Mouse (Mus musculus): ENCODE data around the gene Dop1b. TPM values are rescaled to one million over a fixed set of nuclear protein-coding genes. Genes with fewer than 3 reads are reported as not detected.
A peak's percentile ranks its signal among the peaks of the same experiment; 100 is the strongest.

Gene Dop1b
- polyA plus RNA-seq, 1 experiment from 2014 or later = 21.6 TPM

DNA sequence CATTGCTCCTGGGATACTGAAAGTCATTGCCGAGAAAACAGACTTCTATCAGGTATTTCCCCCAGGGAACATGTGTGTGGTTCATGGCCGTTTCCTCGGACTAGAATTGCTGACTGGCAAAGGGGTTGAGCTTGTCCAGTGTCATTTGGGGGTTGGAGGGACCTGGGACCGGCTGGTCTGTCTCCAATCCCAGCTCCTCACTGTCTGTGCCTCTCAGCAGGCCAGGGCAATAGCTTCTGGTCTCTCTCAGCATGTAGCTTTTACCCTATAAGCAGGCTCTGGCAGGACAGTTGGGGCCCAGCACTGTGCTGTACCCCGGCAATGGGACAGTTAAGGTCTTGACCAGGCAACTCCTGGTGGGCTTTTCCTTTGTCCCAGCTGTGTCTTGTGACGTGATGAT, 51.7 kb downstream of the Dop1b start:
- Histone ChIP-seq H3K27ac (ENCODE audit: low read length) (no peak overlapping the region), H3K9ac (ENCODE audit: low read depth, low read length) (no peak overlapping the region), H3K4me1 (ENCODE audit: control insufficient read depth, low read depth, low read length) (peaks cover 7% of the 10 kb centered on the region), H3K4me3 (ENCODE audit: low read depth, low read length) (no peak overlapping the region), H3K9me3 (replicated peaks; ENCODE audit: control insufficient read depth, low read length) (no peaks in the 10 kb centered on the region), H3K4me2 (ENCODE audit: low read depth, low read length) (no peak overlapping the region), H3K36me3 (ENCODE audit: control insufficient read depth, insufficient read depth) (peaks cover 13% of the 10 kb centered on the region), H3K27me3 (ENCODE audit: control insufficient read depth, insufficient read depth, low read depth, low read length) (no peaks in the 10 kb centered on the region)
- 77% methylated on average over 6 of the region's 6 CpGs for WGBS (ENCODE audit: insufficient replicate concordance)
- ATAC-seq (ENCODE audit: low read depth) = no peak

GRCm38 (mm10) chr16:93764597-93764996, 52.9 kb downstream of the Dop1b start:
- no peak for ATAC-seq (ENCODE audit: low read depth)
- no peak overlapping the region for H3K9ac ChIP-seq (ENCODE audit: low read depth, low read length)

GRCm38 (mm10) chr16:93766956-93767355, 55.3 kb downstream of the Dop1b start:
- Histone ChIP-seq H3K4me1 (ENCODE audit: control insufficient read depth, low read depth, low read length) (peaks cover 7% of the 10 kb centered on the region), H3K4me3 (ENCODE audit: low read depth, low read length) (no peak overlapping the region), H3K27me3 (ENCODE audit: control insufficient read depth, insufficient read depth, low read depth, low read length) (no peaks in the 10 kb centered on the region), H3K4me2 (ENCODE audit: low read depth, low read length) (no peak overlapping the region), H3K27ac (ENCODE audit: low read length) (no peak overlapping the region), H3K9ac (ENCODE audit: low read depth, low read length) (no peak overlapping the region), H3K36me3 (ENCODE audit: control insufficient read depth, insufficient read depth) (peaks cover 20% of the 10 kb centered on the region), H3K9me3 (replicated peaks; ENCODE audit: control insufficient read depth, low read length) (no peaks in the 10 kb centered on the region)
- 42% methylated on average over 4 of the region's 4 CpGs for WGBS (ENCODE audit: insufficient replicate concordance)
- ATAC-seq (ENCODE audit: low read depth) = peak; percentile 42; the same call in 1 of the 2 replicates

More at GRCm38 (mm10) chr16:93764597-93764996, 52.9 kb downstream of the Dop1b start:
- Histone ChIP-seq H3K4me2 (ENCODE audit: low read depth, low read length) (no peak overlapping the region), H3K27me3 (ENCODE audit: control insufficient read depth, insufficient read depth, low read depth, low read length) (no peaks in the 10 kb centered on the region), H3K27ac (ENCODE audit: low read length) (no peak overlapping the region), H3K4me3 (ENCODE audit: low read depth, low read length) (no peak overlapping the region), H3K9me3 (replicated peaks; ENCODE audit: control insufficient read depth, low read length) (no peaks in the 10 kb centered on the region), H3K36me3 (ENCODE audit: control insufficient read depth, insufficient read depth) (peaks cover 13% of the 10 kb centered on the region), H3K4me1 (ENCODE audit: control insufficient read depth, low read depth, low read length) (peaks cover 7% of the 10 kb centered on the region)
- 63% methylated on average over 4 of the region's 4 CpGs for WGBS (ENCODE audit: insufficient replicate concordance)

DNA sequence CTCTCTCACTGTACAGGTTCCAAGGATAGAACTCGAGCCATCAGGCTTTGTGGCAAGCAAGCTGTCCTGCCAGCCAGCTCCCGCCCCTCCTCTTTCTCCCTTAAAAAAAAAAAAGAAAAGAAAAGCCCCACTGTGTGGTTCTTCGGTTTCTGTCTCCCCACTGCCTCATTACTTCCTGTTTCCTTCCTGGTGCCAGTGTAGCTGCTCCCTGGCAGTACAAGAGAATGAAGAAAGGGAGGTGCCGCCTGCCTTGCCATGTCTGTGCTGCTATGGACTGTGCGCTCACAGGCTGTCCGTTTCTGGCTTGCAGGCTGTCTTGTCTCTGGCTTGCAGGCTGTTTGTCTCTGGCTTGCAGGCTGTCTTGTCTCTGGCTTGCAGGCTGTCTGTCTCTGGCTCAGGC, 55.8 kb downstream of the Dop1b start:
- no peak overlapping the region for H3K27ac ChIP-seq (ENCODE audit: low read length)
- H3K4me1 ChIP-seq (ENCODE audit: control insufficient read depth, low read depth, low read length) = peaks cover 7% of the 10 kb centered on the region
- H3K4me2 ChIP-seq (ENCODE audit: low read depth, low read length) = no peak overlapping the region
- H3K9ac ChIP-seq (ENCODE audit: low read depth, low read length) = no peak overlapping the region
- no peak for ATAC-seq (ENCODE audit: low read depth)
- no peaks in the 10 kb centered on the region for H3K9me3 ChIP-seq (replicated peaks; ENCODE audit: control insufficient read depth, low read length)
- 22% methylated on average over 6 of the region's 6 CpGs for WGBS (ENCODE audit: insufficient replicate concordance)
- no peaks in the 10 kb centered on the region for H3K27me3 ChIP-seq (ENCODE audit: control insufficient read depth, insufficient read depth, low read depth, low read length)
- no peak overlapping the region for H3K4me3 ChIP-seq (ENCODE audit: low read depth, low read length)
- H3K36me3 ChIP-seq (ENCODE audit: control insufficient read depth, insufficient read depth) = peaks cover 16% of the 10 kb centered on the region

DNA sequence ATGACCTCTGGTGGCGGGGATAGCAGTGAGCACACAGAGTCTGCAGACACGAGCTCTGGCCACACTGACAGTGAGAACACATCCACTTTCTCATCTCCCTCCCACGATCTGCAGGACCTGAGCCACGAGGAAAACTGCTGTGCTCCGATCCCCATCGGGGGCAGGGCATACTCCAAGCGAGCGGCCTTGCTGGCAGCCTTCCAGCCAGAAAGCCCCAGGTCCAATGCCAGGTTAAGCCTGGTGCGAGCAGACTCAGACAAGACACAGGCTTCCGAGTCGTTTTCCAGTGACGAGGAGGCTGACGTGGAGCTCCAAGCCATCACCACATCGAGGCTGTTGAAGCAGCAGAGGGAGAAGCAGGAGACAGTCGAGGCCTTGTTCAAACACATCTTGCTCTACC, 57.9 kb downstream of the Dop1b start:
- H3K27me3 ChIP-seq (ENCODE audit: control insufficient read depth, insufficient read depth, low read depth, low read length) = no peaks in the 10 kb centered on the region
- H3K36me3 ChIP-seq (ENCODE audit: control insufficient read depth, insufficient read depth) = peaks cover 13% of the 10 kb centered on the region
- no peak overlapping the region for H3K4me2 ChIP-seq (ENCODE audit: low read depth, low read length)
- H3K4me1 ChIP-seq (ENCODE audit: control insufficient read depth, low read depth, low read length) = peaks cover 14% of the 10 kb centered on the region
- H3K9ac ChIP-seq (ENCODE audit: low read depth, low read length) = no peak overlapping the region
- no peak overlapping the region for H3K27ac ChIP-seq (ENCODE audit: low read length)
- no peak for ATAC-seq (ENCODE audit: low read depth)
- H3K4me3 ChIP-seq (ENCODE audit: low read depth, low read length) = no peak overlapping the region
- WGBS (ENCODE audit: insufficient replicate concordance) = 77% methylated on average over 15 of the region's 15 CpGs
- no peaks in the 10 kb centered on the region for H3K9me3 ChIP-seq (replicated peaks; ENCODE audit: control insufficient read depth, low read length)

DNA sequence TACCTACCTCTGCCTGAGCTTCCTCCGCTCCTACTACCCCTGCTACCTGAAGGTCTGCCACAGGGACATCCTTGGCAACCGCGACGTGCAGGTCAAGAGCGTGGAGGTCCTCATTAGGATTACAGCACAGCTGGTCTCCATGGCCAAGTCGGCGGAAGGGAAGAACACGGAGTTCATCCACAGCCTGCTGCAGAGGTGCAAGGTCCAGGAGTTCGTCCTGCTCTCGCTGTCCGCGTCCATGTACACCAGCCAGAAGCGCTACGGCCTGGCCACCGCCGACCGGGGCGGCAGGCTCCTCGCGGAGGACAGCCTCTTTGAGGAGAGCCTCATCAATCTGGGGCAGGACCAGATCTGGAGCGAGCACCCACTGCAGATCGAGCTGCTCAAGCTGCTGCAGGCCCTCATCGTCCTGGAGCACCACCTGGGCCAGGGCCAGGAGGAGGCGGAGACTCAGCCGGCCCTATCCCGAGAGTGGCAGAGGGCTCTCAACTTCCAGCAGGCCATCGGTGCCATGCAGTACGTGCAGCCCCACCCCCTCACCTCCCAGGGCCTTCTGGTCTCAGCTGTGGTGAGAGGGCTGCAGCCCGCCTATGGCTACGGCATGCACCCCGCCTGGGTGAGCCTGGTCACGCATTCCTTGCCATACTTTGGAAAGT, 58.7 kb downstream of the Dop1b start:
- Histone ChIP-seq H3K4me3 (ENCODE audit: low read depth, low read length) (no peak overlapping the region), H3K27me3 (ENCODE audit: control insufficient read depth, insufficient read depth, low read depth, low read length) (no peaks in the 10 kb centered on the region), H3K9me3 (replicated peaks; ENCODE audit: control insufficient read depth, low read length) (no peaks in the 10 kb centered on the region), H3K27ac (ENCODE audit: low read length) (no peak overlapping the region), H3K4me2 (ENCODE audit: low read depth, low read length) (no peak overlapping the region), H3K36me3 (ENCODE audit: control insufficient read depth, insufficient read depth) (peaks cover 13% of the 10 kb centered on the region), H3K4me1 (ENCODE audit: control insufficient read depth, low read depth, low read length) (peaks cover 22% of the 10 kb centered on the region), H3K9ac (ENCODE audit: low read depth, low read length) (no peak overlapping the region)
- no peak; the same call in 1 of the 2 replicates for ATAC-seq (ENCODE audit: low read depth)
- 82% methylated on average over 32 of the region's 32 CpGs for WGBS (ENCODE audit: insufficient replicate concordance)

DNA sequence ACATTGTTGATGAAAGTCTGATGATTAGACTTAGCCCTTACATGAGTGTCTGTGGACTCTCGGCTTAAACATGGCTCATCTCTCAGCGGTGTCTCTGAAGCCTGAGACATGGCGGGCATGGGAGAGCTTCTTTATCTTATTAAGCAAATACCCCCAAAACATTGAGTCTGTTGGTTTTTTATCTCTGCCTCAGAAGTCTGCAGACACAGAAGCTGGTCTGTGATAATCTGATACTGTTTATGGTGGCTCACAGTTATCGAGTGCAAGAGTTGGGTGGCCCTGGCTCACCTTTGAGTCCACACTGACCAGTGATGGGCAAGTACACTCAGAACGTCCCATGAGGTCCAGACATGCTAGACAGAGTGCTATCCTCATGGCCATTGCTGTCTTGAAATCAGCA, 63.0 kb downstream of the Dop1b start:
- Histone ChIP-seq H3K4me3 (ENCODE audit: low read depth, low read length) (no peak overlapping the region), H3K27me3 (ENCODE audit: control insufficient read depth, insufficient read depth, low read depth, low read length) (no peaks in the 10 kb centered on the region), H3K9ac (ENCODE audit: low read depth, low read length) (no peak overlapping the region), H3K9me3 (replicated peaks; ENCODE audit: control insufficient read depth, low read length) (no peaks in the 10 kb centered on the region), H3K4me2 (ENCODE audit: low read depth, low read length) (no peak overlapping the region), H3K27ac (ENCODE audit: low read length) (no peak overlapping the region), H3K36me3 (ENCODE audit: control insufficient read depth, insufficient read depth) (peaks cover 17% of the 10 kb centered on the region), H3K4me1 (ENCODE audit: control insufficient read depth, low read depth, low read length) (peaks cover 18% of the 10 kb centered on the region)
- peak; percentile 80 for ATAC-seq (ENCODE audit: low read depth)
- WGBS (ENCODE audit: insufficient replicate concordance) = 23% methylated on average over 5 of the region's 5 CpGs

GRCm38 (mm10) chr16:93776468-93776867, 64.8 kb downstream of the Dop1b start:
- Histone ChIP-seq H3K9ac (ENCODE audit: low read depth, low read length) (no peak overlapping the region), H3K4me1 (ENCODE audit: control insufficient read depth, low read depth, low read length) (peaks cover 26% of the 10 kb centered on the region), H3K4me2 (ENCODE audit: low read depth, low read length) (no peak overlapping the region), H3K4me3 (ENCODE audit: low read depth, low read length) (no peak overlapping the region), H3K36me3 (ENCODE audit: control insufficient read depth, insufficient read depth) (peaks cover 7% of the 10 kb centered on the region), H3K27me3 (ENCODE audit: control insufficient read depth, insufficient read depth, low read depth, low read length) (no peaks in the 10 kb centered on the region), H3K9me3 (replicated peaks; ENCODE audit: control insufficient read depth, low read length) (no peaks in the 10 kb centered on the region), H3K27ac (ENCODE audit: low read length) (no peak overlapping the region)
- no peak for ATAC-seq (ENCODE audit: low read depth)
- WGBS (ENCODE audit: insufficient replicate concordance) = 54% methylated on average over 5 of the region's 5 CpGs

DNA sequence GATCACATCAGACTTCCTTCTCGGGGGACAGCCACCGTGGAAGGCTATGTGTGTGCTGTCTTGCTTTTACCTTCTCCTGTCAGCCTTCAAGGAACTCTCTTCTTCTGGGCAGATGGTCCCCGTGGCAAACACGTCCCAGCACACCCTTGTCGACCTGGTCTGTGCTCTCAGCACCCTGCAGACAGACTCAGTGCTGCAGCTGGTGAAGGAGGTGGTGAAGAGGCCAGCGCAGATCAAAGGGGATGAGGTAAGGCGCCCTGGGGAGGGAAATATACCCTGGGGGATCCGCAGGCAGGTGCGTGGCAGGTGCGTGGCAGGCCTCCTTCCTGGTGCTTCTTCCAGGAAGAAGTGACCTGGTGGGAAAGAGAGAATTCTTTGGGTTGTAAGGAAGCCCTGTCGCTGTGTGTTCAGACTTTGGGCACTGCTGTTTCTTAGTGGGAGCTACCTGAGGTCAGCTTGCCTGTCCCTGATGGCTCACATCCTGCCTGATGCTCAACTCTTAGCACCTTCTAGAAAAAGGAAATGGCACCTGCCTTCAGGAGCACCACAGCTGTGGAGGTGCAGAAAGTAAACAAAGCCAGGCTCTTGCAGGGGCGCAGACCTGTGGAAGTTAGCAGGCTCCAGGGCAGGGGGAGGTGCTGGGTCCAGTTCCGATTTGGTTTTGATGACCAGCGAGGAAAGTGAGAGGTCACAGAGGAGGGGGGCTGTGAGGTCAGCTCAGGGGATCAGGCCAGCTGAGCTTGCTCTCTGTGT, 65.7 kb downstream of the Dop1b start:
- Histone ChIP-seq H3K4me3 (ENCODE audit: low read depth, low read length) (no peak overlapping the region), H3K9ac (ENCODE audit: low read depth, low read length) (no peak overlapping the region), H3K4me1 (ENCODE audit: control insufficient read depth, low read depth, low read length) (peaks cover 26% of the 10 kb centered on the region), H3K9me3 (replicated peaks; ENCODE audit: control insufficient read depth, low read length) (no peaks in the 10 kb centered on the region), H3K27ac (ENCODE audit: low read length) (no peak overlapping the region), H3K36me3 (ENCODE audit: control insufficient read depth, insufficient read depth) (peaks cover 7% of the 10 kb centered on the region), H3K4me2 (ENCODE audit: low read depth, low read length) (no peak overlapping the region), H3K27me3 (ENCODE audit: control insufficient read depth, insufficient read depth, low read depth, low read length) (no peaks in the 10 kb centered on the region)
- ATAC-seq (ENCODE audit: low read depth) = no peak
- WGBS (ENCODE audit: insufficient replicate concordance) = 62% methylated on average over 14 of the region's 14 CpGs

Measured in liver, embryonic 16.5 days (tissue).